Mouse (Mus musculus) T-helper 1 cell (primary cell): ENCODE data around the gene Rrp1.
"Not testable (repeated sequence)": the region's sequence is repeated elsewhere in the genome, so short reads cannot be mapped to it uniquely, and the experiment has no call there.

Experiments
- in situ Hi-C: fragments of 300-600 bp; cut with MboI, MseI; formaldehyde crosslinking; loops from one replicate; pipeline ENCODE4 v1.15.1; 2025; ENCODE audit warnings: high pct_unique_total_duplicates

Rrp1 gene

GRCm38 (mm10) chr10:78383567-78383966 lies 29.3 kb downstream of the Rrp1 start:
- in situ Hi-C loops = no loop called here

DNA sequence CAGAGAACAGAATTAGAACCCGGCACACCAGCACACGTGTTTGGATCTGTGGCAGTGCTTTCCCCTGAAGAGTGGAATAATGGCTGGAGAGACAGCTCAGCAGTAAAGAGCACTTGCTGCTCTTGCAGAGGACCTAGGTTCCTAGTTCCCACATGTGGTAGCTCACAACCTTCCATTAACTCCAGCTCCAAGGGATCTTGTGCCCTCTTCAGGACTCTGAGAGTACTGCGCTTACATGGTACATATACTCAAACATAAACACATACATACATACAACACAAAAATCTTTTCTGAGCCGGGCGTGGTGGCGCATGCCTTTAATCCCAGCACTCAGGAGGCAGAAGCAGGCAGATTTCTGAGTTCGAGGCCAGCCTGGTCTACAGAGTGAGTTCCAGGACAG lies 34.3 kb downstream of the Rrp1 start:
- in situ Hi-C loops = no loop called here

- in situ Hi-C loops = no loop called here
Measured at GRCm38 (mm10) chr10:78372681-78373668, 39.9 kb downstream of the Rrp1 start.

GRCm38 (mm10) chr10:78371746-78372145 lies 41.1 kb downstream of the Rrp1 start:
- in situ Hi-C loops = no loop called here

GRCm38 (mm10) chr10:78367586-78367985 lies 45.3 kb downstream of the Rrp1 start:
- in situ Hi-C loops = no loop called here

DNA sequence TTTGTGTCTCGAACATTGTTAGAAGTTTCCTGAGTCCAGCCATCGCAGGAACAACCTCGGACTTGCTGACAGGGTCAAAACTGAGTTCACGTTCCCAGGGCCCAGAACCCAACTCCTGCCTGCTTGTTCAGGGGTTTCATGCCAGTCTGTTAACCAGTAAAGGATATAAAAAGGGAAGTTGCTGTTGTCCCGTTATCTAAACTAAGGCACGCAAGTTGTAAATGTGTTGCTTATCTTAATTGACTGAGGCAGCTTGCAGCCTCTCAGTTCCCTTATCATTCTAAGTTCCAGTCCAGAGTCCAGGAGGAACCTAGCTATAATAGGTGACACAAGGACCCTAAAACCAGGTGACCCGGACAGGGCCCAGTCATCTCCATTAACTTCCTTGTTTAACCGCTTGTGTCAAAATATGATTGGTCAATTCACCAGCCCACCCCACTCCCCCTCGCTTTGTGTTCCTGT lies 46.0 kb downstream of the Rrp1 start:
- in situ Hi-C loops = no loop called here

DNA sequence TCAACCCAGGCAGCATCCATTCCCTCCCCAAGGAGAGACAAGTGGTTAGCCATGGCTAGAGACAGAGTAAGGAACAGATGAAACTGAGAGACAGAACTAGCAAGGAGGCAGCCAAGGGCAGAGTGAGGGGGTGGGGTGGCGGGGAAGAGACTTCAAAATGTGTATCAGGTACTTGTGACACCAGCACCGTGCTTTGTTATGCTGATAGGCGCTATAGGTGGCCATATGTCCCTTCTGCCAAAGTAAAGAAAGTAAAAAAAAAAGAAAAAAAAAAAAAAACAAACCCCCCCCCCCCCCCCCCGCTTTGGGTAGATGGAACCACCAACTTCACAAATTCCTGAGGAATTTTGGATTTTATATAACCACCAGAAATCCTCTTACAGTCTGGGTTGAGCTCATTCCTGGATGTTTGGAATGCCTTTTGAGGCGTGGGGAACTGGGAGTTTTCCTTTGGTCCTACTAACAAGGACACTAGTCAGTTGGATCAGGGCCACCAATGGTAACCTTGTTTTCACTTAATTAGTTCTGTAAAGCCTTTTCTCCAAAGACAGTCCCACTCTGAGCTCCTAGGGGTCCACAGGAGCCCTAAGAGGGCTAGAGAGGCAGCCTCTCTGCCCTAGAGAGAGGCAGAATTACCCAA lies 46.5 kb downstream of the Rrp1 start:
- in situ Hi-C loops = no loop called here

DNA sequence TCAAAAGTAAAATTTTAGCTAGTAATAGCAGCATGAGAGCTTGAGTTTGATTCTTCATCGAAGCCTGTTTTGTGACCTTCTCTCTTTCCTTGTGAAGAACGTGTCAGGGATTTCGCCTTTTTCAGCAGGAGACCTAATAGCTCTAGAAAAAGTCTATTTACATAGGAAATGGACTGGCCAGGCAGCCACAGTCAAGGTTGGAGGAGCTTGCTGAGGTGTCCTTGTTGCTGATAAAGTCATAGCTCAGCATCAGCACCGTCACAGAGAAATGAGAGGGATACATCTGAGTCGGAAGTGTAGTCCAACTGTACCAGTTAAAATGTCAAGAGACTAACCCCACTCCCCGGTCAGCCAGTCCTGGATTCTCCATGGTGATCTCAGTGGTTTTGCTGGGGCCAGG lies 47.3 kb downstream of the Rrp1 start:
- in situ Hi-C loops = no loop called here

GRCm38 (mm10) chr10:78364106-78364505 lies 48.7 kb downstream of the Rrp1 start:
- in situ Hi-C loops = no loop called here

- in situ Hi-C loops = no loop called here
Measured at GRCm38 (mm10) chr10:78363366-78363765, 49.5 kb downstream of the Rrp1 start.

DNA sequence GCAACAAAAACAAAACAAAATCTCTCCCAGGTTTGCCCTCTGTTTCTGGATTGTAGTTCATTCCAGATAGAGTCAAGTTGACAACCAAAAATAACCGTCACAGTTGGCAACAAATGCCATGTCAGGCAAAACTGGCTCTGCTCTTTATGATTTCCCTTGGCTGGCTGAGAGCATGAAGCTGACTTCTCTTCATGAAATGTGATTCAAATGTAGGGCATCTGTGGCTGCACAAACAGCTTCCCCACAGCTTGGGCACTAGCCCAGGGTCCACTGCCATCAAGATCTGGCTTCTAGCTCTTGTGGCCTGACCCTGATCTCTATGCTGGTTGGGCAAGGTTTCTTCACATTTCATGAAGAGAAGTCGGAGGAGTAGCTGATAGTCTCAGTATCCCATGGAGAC lies 50.9 kb downstream of the Rrp1 start:
- in situ Hi-C loops = no loop called here

DNA sequence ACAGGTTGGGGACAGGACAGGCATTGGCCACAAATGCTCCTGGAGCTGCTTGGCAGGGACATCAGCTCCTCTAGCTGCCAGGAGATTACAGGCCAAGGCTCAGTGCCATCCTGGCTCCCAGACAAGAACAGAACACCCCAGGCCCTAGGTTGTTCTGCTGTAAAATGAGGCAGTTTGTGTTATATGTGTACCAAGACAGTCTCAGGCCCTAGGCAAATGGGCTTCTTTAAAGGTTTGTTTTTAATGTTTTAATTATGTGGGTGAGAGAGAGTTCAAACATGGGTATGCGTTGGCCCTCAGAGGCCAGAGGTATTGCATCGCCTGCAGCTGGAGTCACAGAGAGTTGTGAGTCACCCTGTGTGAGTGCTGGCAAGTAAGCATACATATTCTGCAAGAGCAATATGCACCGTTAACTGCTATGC lies 52.5 kb downstream of the Rrp1 start:
- in situ Hi-C loops = no loop called here

DNA sequence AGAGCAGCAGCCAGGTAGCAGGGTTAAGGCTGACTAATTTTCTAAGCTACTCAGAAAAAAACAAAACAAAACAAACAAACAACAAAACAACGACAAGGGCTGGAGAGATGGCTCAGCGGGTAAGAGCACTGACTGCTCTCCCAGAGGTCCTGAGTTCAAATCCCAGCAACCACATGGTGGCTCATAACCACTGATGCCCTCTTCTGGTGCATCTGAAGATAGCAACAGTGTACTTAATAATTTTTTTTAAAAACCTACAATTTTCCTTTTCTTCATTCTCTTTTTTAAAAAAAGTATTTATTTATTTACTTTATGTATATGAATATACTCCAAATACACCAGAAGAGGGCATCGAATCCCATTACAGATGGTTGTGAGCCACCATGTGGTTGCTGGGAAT lies 53.8 kb downstream of the Rrp1 start:
- in situ Hi-C loops = not testable (repeated sequence)

- in situ Hi-C loops = no loop called here
Measured at GRCm38 (mm10) chr10:78358266-78358665, 54.6 kb downstream of the Rrp1 start.

- in situ Hi-C loops = no loop called here
Measured at GRCm38 (mm10) chr10:78357742-78358141, 55.1 kb downstream of the Rrp1 start.

- in situ Hi-C loops = no loop called here
Measured at GRCm38 (mm10) chr10:78355931-78356593, 56.8 kb downstream of the Rrp1 start.

- in situ Hi-C loops = no loop called here
Measured at GRCm38 (mm10) chr10:78353196-78353595, 59.6 kb downstream of the Rrp1 start.

DNA sequence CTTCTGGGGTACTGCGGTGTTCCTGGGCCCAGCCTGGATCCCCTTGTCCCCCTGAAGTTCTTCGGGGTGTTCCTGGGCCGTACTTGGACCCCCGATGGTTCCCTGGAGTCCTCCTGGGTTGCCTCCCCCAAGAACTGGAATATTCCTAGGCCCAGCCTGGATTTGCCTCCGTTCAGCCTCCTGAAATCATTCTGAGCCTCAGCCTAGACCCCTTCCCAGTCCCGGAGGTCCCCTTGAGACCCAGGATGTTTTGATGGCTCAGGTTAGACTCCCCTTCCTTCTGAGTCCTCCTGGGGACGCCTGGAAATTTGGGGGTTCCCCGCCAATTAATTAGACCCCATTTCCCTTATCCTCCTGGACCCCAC lies 60.2 kb downstream of the Rrp1 start:
- in situ Hi-C loops = no loop called here

GRCm38 (mm10) chr10:78351887-78352665 lies 60.8 kb downstream of the Rrp1 start, which contains the start of gene Agpat3:
Gene Agpat3, minus strand, starts transcription at chr10:78352489.
- in situ Hi-C loops = no loop called here

DNA sequence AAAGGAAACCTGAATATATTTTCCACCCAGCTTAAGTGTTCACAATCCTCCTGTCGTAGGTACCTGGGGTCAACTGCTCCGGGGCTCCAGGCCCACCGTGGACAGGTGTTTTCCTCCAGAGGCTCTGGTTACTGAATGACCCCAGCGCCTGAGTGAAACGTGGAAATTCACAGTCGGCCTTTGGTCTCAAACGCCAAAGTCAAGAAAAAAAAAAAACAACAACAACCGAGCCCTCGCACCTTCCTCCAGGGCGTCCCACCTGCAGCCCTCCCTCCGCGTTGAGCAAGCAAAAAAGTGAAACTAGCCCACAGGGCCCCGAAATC lies 61.3 kb downstream of the Rrp1 start:
- in situ Hi-C loops = no loop called here

- in situ Hi-C loops = no loop called here
Measured at GRCm38 (mm10) chr10:78350796-78351556, 61.9 kb downstream of the Rrp1 start.
